Mouse (Mus musculus) embryonic facial prominence, embryonic 14.5 days (tissue): ENCODE results near the gene Rmnd5b. TPM values are rescaled to one million over a fixed set of nuclear protein-coding genes. Genes with fewer than 3 reads are reported as not detected.

ENCODE experiments used
- ATAC-seq: fragments of 200-750 bp; cut with Nextera tagmentation; 2 replicates; pipeline ENCODE4 v1.8.0; 2017; ENCODE audit warnings: low read depth, moderate number of reproducible peaks, moderate TSS enrichment
- DNase-seq: peaks from one replicate; pipeline ENCODE4 v3.0.0-alpha.2; 2015; ENCODE audit warnings: low spot score
- H3K27ac ChIP-seq: fragments of 300-500 bp; sonication (generic); replicated peaks from 2 replicates; pipeline ENCODE4 v1.5.1; 2014; ENCODE audit warnings: low read depth, mild to moderate bottlenecking, low read length, moderate library complexity
- H3K27me3 ChIP-seq: fragments of 300-500 bp; sonication (generic); replicated peaks from 2 replicates; pipeline ENCODE4 v1.6.1; 2014; ENCODE audit warnings: low read length; ENCODE audit not compliant: control insufficient read depth, insufficient read depth
- H3K36me3 ChIP-seq: fragments of 300-500 bp; sonication (generic); 2 replicates; pipeline ENCODE4 v1.6.1; 2014; ENCODE audit warnings: low read length, mixed read lengths; ENCODE audit not compliant: control insufficient read depth, insufficient read depth
- H3K4me1 ChIP-seq: fragments of 300-500 bp; sonication (generic); 2 replicates; pipeline ENCODE4 v1.6.1; 2014; ENCODE audit warnings: antibody characterized with exemption, low read length; ENCODE audit not compliant: control insufficient read depth, insufficient read depth
- H3K4me2 ChIP-seq: fragments of 300-500 bp; sonication (generic); 2 replicates; pipeline ENCODE4 v1.6.1; 2014; ENCODE audit warnings: low read depth, mild to moderate bottlenecking, low read length, moderate library complexity, mixed read lengths
- H3K4me3 ChIP-seq: fragments of 300-500 bp; sonication (generic); 2 replicates; pipeline ENCODE4 v1.5.1; 2014; ENCODE audit warnings: low read depth, mild to moderate bottlenecking, low read length
- H3K9ac ChIP-seq: fragments of 300-500 bp; sonication (generic); 2 replicates; pipeline ENCODE4 v1.6.1; 2014; ENCODE audit warnings: low read depth, mild to moderate bottlenecking, low read length, moderate library complexity, mixed read lengths
- H3K9me3 ChIP-seq: fragments of 300-500 bp; sonication (generic); 2 replicates; pipeline ENCODE4 v1.6.1; 2016; ENCODE audit warnings: low read length; ENCODE audit not compliant: control insufficient read depth
- WGBS: fragments of 180-500 bp; shearing (Covaris S2); extraction: QIAGEN DNeasy Blood & Tissue Kit; methylation state at CpG from one replicate; pipeline ENCODE4 v1.1.7; 2014; 5-methylcytosine and 5-hydroxymethylcytosine counted together
- polyA plus RNA-seq: library from polyadenylated mRNA; unstranded; fragments of >200 nt; fragmentation: Nextera tagmentation; extraction: Ambion mirVana; gene quantifications from 2 replicates; pipeline ENCODE4 v1.2.1, GENCODE M21; 2014

Gene Rmnd5b
- polyA plus RNA-seq, 1 experiment from 2014 or later: 44.2 TPM

DNA sequence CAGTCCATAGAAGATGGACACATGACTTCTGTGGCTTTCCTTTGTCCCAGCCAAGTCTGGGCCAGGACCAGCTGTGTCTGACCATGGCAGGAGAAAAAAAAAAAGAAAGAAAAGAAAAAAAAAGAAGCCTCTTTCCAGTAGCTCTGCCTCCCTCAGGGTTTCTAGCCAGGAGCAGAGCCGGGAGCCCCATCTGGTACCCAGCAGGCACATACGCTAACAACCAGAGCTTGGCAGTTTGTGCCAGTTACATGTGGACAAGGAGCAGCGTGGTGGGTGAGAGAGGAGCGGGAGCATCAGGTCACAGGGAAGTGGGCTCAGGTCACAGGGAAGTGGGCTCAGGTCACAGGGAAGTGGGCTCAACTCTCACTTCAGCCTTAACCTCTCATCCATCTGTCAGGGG is 59.2 kb downstream of the Rmnd5b start:
- Histone ChIP-seq H3K4me3 (no peak overlapping the region), H3K36me3 (no peaks in the 10 kb centered on the region), H3K4me2 (no peak overlapping the region), H3K27ac (no peak overlapping the region), H3K27me3 (no peaks in the 10 kb centered on the region), H3K9ac (no peak overlapping the region), H3K9me3 (no peaks in the 10 kb centered on the region), H3K4me1 (no peaks in the 10 kb centered on the region)
- no peak for ATAC-seq
- DNase-seq: no peak
- WGBS: 82% methylated on average over 4 of the region's 4 CpGs

Other genes starting within 250 kb of the Rmnd5b start
- gene Phykpl, start 51.1 kb downstream of the Rmnd5b start, polyA plus RNA-seq: 15.2 and 17.4 TPM in 2 replicates
- 433 and 475 TPM in 2 replicates for gene Hnrnpab, start 29.0 kb downstream of the Rmnd5b start, polyA plus RNA-seq
- gene Nhp2, start 16.2 kb downstream of the Rmnd5b start, polyA plus RNA-seq: 158 and 162 TPM in 2 replicates
- 32.1 and 37.8 TPM in 2 replicates for gene N4bp3, start 14.9 kb upstream of the Rmnd5b start, polyA plus RNA-seq
- gene D930048N14Rik, start 15.1 kb upstream of the Rmnd5b start, polyA plus RNA-seq: 2.8 and 3.3 TPM in 2 replicates
- gene 0610009B22Rik, start 53.0 kb upstream of the Rmnd5b start, polyA plus RNA-seq: 77.5 and 82.9 TPM in 2 replicates
- 17.1 and 17.7 TPM in 2 replicates for gene Sec24a, start 127.7 kb upstream of the Rmnd5b start, polyA plus RNA-seq
- 112 and 113 TPM in 2 replicates for gene Sar1b, start 127.8 kb upstream of the Rmnd5b start, polyA plus RNA-seq
- gene Jade2, start 221.8 kb upstream of the Rmnd5b start, polyA plus RNA-seq: 1.1 and 1.4 TPM in 2 replicates